Mouse (Mus musculus): Measurements from ENCODE around the gene Mfap2.

GRCm38 (mm10) chr4:141011556-141012328 lies 1.5 kb downstream of the Mfap2 start:
- TF ChIP-seq POLR2A (IDR thresholded peaks at IDR 0.05; ENCODE audit: control insufficient read depth, low read depth, low read length) = no peak
- TF ChIP-seq CTCF (IDR thresholded peaks at IDR 0.05; ENCODE audit: control insufficient read depth, insufficient read depth, insufficient replicate concordance, low read depth, low read length) = no peak
